Mouse (Mus musculus): ENCODE results near the gene Tor3a.
A peak's percentile ranks its signal among the peaks of the same experiment; 100 is the strongest.

GRCm38 (mm10) chr1:156633095-156633494 is 41.1 kb downstream of the Tor3a start:
- TF ChIP-seq CTCF (IDR thresholded peaks at IDR 0.05; ENCODE audit: low read depth): peak; percentile 61
- TF ChIP-seq EP300 (IDR thresholded peaks at IDR 0.05; ENCODE audit: low read depth): no peak

All from liver, embryonic 14.5 days (tissue).